Mouse (Mus musculus) ES-E14 (cell line): Measurements from ENCODE around the gene Tfap2b. TPM values are rescaled to one million over a fixed set of nuclear protein-coding genes. Genes with fewer than 3 reads are reported as not detected.
A peak's percentile ranks its signal among the peaks of the same experiment; 100 is the strongest.

Experiments
- DNase-seq: peaks from one replicate; pipeline ENCODE4 v3.0.0-alpha.2; 2013; ENCODE audit warnings: low read depth, low spot score
- H3K27ac ChIP-seq: 2 replicates; pipeline ENCODE4 v1.5.1; 2012; ENCODE audit warnings: low read depth, mild to moderate bottlenecking, low read length, moderate library complexity, mixed read lengths; ENCODE audit not compliant: poor library complexity, insufficient read depth, severe bottlenecking
- H3K36me3 ChIP-seq: 2 replicates; pipeline ENCODE4 v1.6.1; 2012; ENCODE audit warnings: mild to moderate bottlenecking, low read length, moderate library complexity, mixed read lengths; ENCODE audit not compliant: control insufficient read depth, poor library complexity, insufficient read depth, severe bottlenecking
- H3K4me1 ChIP-seq, 2 experiments: fragments of 150-350 bp in 1 of 2; sonication (generic) in 1 of 2; 2 replicates each; pipeline ENCODE4 v1.6.1; 2012; ENCODE audit warnings: low read length in 2 of 2, mild to moderate bottlenecking in 1 of 2, mixed read lengths in 1 of 2; ENCODE audit not compliant: control insufficient read depth in 2 of 2, insufficient read depth in 2 of 2, poor library complexity in 1 of 2
- H3K4me3 ChIP-seq, 2 experiments: fragments of 150-350 bp in 1 of 2; sonication (generic) in 1 of 2; 2 replicates each; pipeline ENCODE4 v1.5.1; 2012; ENCODE audit warnings: low read length in 2 of 2, low read depth in 1 of 2, mild to moderate bottlenecking in 1 of 2, mixed read lengths in 1 of 2; ENCODE audit not compliant: insufficient read depth in 1 of 2, poor library complexity in 1 of 2, severe bottlenecking in 1 of 2
- H3K9ac ChIP-seq: 2 replicates; pipeline ENCODE4 v1.6.1; 2012; ENCODE audit warnings: low read depth, mild to moderate bottlenecking, low read length, mixed read lengths; ENCODE audit not compliant: poor library complexity, insufficient read depth, severe bottlenecking
- H3K9me3 ChIP-seq: fragments of 150-350 bp; sonication (generic); 2 replicates; pipeline ENCODE4 v1.6.1; 2012; ENCODE audit warnings: low read depth, mild to moderate bottlenecking, low read length; ENCODE audit not compliant: control insufficient read depth, insufficient read depth
- CHD2 ChIP-seq: IDR thresholded peaks from 2 replicates; pipeline ENCODE4 v1.6.1; 2014; ENCODE audit warnings: mild to moderate bottlenecking, low read depth, low read length, inconsistent platforms
- HCFC1 ChIP-seq: IDR thresholded peaks from 2 replicates; pipeline ENCODE4 v1.6.1; 2012; ENCODE audit warnings: low read length, inconsistent platforms, borderline replicate concordance; ENCODE audit not compliant: insufficient read depth
- MAFK ChIP-seq: IDR thresholded peaks from 2 replicates; pipeline ENCODE4 v1.6.1; 2014; ENCODE audit warnings: mild to moderate bottlenecking, low read depth, low read length, inconsistent platforms; ENCODE audit not compliant: insufficient read depth
- ZC3H11A ChIP-seq: IDR thresholded peaks from 2 replicates; pipeline ENCODE4 v1.6.1; 2012; ENCODE audit warnings: low read depth, mild to moderate bottlenecking, inconsistent platforms, low read length, borderline replicate concordance
- ZNF384 ChIP-seq: IDR thresholded peaks from 2 replicates; pipeline ENCODE4 v1.6.1; 2012; ENCODE audit warnings: low read depth, low read length, inconsistent platforms
- in situ Hi-C, 2 experiments: fragments of 600-800 bp; cut with MboI; formaldehyde crosslinking; loops; one replicate each; pipeline ENCODE4 v1.15.1; 2025; ENCODE audit warnings: low sequenced_read_pairs in 2 of 2, inconsistent platforms in 1 of 2; ENCODE audit not compliant: unreplicated experiment in 2 of 2
- total RNA-seq: library from RNA; depleted of rRNA; stranded (reverse); fragments of 300-350 nt; gene quantifications from 2 replicates; pipeline ENCODE4 v1.2.3, GENCODE M21; 2012

Gene Tfap2b
- total RNA-seq, 1 experiment = not detected

DNA sequence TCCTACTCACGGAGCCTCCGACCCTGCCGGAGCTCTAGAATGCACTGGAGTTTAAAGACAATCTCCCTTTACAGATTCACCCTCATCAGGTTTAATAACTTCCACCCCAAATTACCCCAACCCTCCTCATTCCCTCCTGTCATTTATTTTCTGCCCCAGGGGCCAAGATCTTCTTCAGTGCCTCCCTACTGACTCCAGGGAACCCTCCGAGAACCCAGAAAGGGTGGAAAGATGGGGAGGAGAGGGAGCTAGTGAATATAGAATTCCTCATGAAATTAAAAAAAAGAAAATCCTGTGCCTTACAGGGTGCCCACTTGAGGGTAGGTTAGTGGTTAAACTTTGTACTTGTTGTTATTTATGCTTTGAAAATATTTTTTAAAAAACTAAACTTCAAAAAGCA lies 1.1 kb upstream of the Tfap2b start:
- no peak overlapping the region for H3K4me3 ChIP-seq
- H3K9me3 ChIP-seq = no peaks in the 10 kb centered on the region
- no peak overlapping the region for H3K9ac ChIP-seq
- H3K4me1 ChIP-seq = peaks cover 0 to 2% of the 10 kb centered on the region in 2 experiments; a peak in 1 of 4 replicates
- no peaks in the 10 kb centered on the region for H3K36me3 ChIP-seq
- no peak for DNase-seq
- in situ Hi-C loops = no loop called here
- no peak overlapping the region for H3K27ac ChIP-seq
- TF ChIP-seq MAFK = no peak
- TF ChIP-seq HCFC1 = no peak
- TF ChIP-seq ZNF384 = no peak
- no peak for TF ChIP-seq CHD2
- TF ChIP-seq ZC3H11A = no peak

DNA sequence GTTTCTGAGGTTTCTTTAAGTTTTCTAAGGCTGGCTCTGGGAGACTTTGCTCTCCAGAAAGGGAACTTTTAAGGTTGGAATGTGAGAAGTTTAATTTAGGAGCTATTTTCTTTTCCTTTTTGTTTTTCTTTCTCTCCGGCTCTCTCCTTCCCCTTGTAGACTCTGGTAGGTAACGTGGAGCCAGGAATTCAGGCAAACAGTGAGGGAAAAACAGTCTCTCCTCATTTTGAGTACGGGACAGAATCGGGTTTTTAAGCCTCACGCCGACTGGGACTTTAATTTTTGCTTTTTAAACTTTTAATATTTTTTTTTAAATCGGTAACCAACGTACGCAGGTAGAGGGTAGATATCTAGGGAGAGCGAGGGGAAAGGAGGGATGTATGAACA lies 638 bp downstream of the Tfap2b start:
- Histone ChIP-seq H3K4me1 (peaks cover 0 to 2% of the 10 kb centered on the region in 2 experiments; a peak in 1 of 4 replicates), H3K36me3 (no peaks in the 10 kb centered on the region), H3K9ac (no peak overlapping the region), H3K4me3 (no peak overlapping the region), H3K27ac (no peak overlapping the region), H3K9me3 (no peaks in the 10 kb centered on the region)
- in situ Hi-C loops = no loop called here
- no peak for DNase-seq
- no peak for TF ChIP-seq MAFK
- TF ChIP-seq ZNF384 = no peak
- no peak for TF ChIP-seq ZC3H11A
- no peak for TF ChIP-seq HCFC1
- TF ChIP-seq CHD2 = no peak

DNA sequence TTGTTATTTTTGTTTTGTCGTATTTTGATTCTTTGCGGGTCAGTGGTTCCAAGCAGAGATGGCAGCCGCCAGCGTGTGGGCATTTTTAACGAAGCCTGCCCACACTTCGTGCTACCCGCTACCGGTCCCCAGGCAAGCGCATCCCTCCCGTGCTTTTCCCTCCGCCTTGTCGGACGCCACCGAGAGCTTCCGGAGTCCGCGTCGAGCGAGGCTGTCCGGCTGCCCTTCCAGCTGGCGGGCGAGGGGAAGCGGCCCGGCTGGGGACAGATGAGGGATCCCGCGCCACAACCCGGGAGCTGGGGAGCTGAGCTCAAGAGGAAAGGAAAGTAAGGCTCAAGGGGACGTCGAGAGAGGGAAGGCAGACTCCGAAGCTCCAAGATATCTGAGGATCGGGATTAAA lies 1.1 kb downstream of the Tfap2b start:
- Histone ChIP-seq H3K4me1 (peaks cover 0 to 2% of the 10 kb centered on the region in 2 experiments; a peak in 1 of 4 replicates), H3K4me3 (peak overlapping the region in 1 of 2 experiments; percentile 22; a peak in 1 of 4 replicates), H3K9me3 (no peaks in the 10 kb centered on the region), H3K9ac (no peak overlapping the region), H3K36me3 (no peaks in the 10 kb centered on the region), H3K27ac (no peak overlapping the region)
- DNase-seq = no peak
- no peak for TF ChIP-seq HCFC1
- TF ChIP-seq MAFK = no peak
- no peak for TF ChIP-seq CHD2
- TF ChIP-seq ZNF384 = no peak; the same call in 1 of the 2 replicates
- TF ChIP-seq ZC3H11A = no peak
- in situ Hi-C loops = loop anchor here in 1 of 2 experiments (10.0 kb wide), 1 partner anchor 105 kb away; the partner anchor contains the start of gene Tfap2d

DNA sequence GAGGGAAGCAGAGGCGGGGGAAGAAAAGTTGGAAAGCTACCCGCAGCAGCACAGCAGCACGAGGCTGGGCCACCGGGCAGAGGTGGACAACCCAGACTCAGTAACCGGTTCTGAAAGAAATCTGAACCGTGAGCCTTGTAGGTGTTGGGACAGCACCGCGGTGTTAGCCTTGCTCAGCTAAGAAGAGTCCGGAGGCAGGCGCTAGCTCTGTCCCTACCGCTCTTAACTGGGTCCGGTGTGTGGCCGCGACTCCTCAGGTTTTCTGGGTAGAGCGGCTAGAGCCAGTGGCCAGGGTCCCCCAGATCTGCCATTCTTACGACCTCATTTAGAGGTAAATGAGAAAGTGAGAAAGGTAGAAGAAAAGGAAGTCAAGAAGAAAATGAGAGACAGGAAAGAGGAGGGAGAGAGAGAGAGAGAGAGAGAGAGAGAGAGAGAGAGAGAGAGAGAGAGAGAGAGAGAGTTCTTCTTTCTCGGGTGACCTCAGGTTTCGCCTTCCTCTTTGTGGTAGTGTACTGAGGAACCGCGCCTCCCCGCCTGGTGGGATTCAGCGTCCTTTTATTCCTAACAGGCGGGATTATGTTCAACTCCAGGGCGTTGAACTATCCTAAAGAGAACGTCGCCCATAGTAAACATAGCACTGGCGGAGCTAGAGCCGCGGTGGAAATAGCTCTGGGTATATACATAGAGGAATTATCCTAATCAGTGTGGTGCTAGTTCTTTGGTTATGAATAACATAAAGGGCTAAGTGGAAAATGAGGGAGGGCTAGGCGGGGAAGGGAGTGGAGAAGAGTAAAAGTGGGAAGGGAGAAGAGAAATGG lies 1.7 kb downstream of the Tfap2b start:
- no peaks in the 10 kb centered on the region for H3K9me3 ChIP-seq
- in situ Hi-C loops = loop anchor here in 1 of 2 experiments (10.0 kb wide), 1 partner anchor 106 kb away; the partner anchor contains the start of gene Tfap2d
- no peak overlapping the region for H3K27ac ChIP-seq
- peaks cover 0 to 2% of the 10 kb centered on the region in 2 experiments; a peak in 1 of 4 replicates for H3K4me1 ChIP-seq
- no peaks in the 10 kb centered on the region for H3K36me3 ChIP-seq
- no peak for DNase-seq
- TF ChIP-seq HCFC1 = no peak
- no peak for TF ChIP-seq CHD2
- TF ChIP-seq ZC3H11A = no peak
- TF ChIP-seq ZNF384 = no peak; the same call in 1 of the 2 replicates
- TF ChIP-seq MAFK = no peak
- no peak overlapping the region for H3K9ac ChIP-seq
- no peak overlapping the region for H3K4me3 ChIP-seq
